Mouse (Mus musculus) gastrocnemius, postnatal 14 days (tissue): ENCODE results near the gene Kctd8. TPM values are rescaled to one million over a fixed set of nuclear protein-coding genes. Genes with fewer than 3 reads are reported as not detected.

Experiments
- DNase-seq: peaks from one replicate; pipeline ENCODE4 v3.0.0; 2021; ENCODE audit warnings: mixed read lengths
- intact Hi-C: fragments of 180-260 bp; cut with DNase I; formaldehyde crosslinking; loops from one replicate; pipeline ENCODE4 v1.15.1; 2025; ENCODE audit warnings: low total_unique reads
- microRNA-seq, 2 experiments: library from miRNA; unstranded; fragments of <30 nt; microRNA quantifications; one replicate each; pipeline ENCODE4 v1.2.0; 2021
- total RNA-seq, 2 experiments: library from RNA; stranded (reverse); gene quantifications; 2 replicates each; pipeline ENCODE4 v1.2.3; 2021

Gene Kctd8
- total RNA-seq, 2 experiments from 2014 or later: 0.16 to 0.23 TPM

DNA sequence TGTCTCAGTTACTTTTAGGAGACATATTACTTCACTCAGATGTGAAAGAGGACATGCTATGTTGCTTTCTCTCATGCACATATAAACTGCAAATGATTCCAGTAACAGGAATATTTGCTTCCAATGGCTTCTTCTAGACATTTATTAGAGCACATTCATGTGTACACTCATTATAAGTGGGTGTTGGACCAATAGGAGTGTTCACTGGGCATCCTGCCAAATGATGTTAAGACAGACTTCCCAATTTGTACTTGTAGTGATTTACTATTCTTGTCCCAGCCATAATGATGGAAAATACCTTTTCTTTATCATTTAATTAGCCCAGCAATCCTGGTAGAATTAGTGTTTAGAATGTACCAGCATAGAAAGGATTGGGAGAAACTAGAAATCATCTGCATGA is 132.1 kb downstream of the Kctd8 start:
- DNase-seq: no peak
- intact Hi-C loops: no loop called here

DNA sequence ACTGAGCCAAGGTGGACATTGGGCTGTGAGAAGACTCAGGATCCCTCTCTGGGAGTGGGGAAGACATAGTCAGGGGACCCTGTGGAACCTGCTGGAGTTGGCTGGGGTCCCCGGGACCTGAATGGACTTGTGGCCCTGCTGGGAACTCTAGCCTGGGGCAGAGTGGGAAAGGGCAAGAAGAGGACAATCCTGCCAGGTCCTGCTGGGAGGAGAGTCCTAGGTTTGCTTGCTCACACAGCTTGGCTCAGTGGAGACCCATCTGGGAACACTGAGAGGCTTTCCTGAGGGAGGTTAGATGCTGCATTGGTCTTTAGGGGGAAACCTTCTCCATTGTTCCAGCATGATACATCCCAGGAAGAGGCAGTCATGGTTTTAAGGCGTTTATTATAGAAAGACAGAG is 133.8 kb downstream of the Kctd8 start:
- intact Hi-C loops: no loop called here
- DNase-seq: no peak

DNA sequence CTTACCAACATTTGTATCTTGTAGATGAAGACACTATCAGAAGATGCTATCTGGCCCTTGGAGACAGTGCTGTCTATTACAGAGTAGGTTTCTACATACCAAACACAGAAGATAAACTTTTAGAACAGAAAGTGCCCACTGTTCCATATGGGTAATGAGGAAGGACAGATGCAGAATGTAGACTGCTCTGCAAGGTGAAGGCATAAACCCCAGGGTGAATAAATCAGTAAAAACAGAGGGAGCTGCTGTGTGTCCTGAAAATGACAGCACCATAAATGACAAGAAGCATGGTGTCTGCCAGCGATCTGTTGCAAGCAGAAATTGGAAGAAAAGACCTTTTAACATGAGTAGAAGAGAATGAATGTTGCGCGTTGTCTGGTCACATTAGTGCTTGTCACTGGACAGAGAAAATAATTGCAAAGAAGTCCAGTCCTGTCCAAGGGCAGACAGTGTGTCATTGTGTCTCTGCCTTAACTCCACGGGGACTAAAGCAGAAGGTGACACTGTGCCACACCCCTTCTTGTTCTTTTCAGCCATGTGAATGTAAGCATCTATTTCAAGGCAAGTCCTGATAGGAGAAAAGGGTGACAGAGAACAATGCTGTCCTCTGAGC is 181.5 kb downstream of the Kctd8 start:
- no peak for DNase-seq
- intact Hi-C loops: no loop called here

DNA sequence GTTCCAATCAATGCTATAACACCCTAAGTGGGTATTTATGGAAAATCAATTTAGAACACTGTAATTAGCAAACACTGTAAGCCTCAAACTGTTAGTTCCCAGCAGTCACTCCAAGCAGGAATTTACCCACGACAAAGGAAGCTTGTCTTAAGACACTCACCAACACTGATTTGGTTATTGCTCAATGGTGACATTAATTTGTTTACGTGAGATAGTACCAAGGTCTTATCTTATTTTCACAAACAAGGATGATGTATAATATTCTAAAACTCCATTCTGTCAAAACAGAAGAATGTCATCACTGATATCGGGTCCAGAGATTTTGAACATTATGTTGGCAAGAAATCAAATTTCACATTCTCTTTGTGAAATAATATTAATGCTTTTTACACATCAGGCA is 185.0 kb downstream of the Kctd8 start:
- intact Hi-C loops: no loop called here
- DNase-seq: no peak

DNA sequence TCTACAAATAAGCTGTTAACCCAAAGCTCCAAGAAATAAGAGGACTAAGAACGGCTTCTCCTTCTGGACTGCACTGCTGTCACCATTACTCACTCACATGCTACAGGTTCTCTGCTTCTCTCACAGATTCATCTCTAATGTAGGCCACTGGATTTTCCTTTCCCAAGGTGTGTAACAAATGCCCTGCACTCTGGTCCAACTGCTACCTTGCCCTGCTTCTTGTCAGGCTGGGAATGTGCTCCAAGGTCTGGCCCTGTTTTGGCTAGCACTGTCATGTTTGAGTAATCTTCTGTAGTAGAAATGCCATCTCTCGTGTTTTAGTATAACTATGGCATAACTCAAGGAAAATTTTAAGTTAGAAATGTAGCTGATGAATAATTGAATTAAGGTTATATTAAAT is 195.7 kb downstream of the Kctd8 start:
- no peak for DNase-seq
- intact Hi-C loops: no loop called here

DNA sequence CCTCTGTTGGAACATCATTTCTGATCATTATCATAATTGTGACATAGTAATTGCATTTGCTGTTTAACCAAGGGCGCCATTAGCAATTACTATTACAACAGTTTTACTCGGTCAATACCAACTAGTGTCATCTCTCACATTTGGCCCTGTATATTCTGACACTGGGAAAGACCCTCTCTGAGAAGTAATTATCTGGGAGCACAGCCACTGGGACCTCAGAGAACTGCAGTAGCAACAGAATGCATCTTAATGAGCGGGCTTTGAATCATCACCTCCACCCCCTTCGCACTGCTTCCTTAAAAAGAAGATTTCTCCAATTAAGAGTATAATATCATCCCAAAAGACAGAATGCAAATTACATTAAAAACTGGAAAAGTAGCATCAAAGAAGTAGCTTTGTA is 200.4 kb downstream of the Kctd8 start:
- intact Hi-C loops: no loop called here
- no peak for DNase-seq

DNA sequence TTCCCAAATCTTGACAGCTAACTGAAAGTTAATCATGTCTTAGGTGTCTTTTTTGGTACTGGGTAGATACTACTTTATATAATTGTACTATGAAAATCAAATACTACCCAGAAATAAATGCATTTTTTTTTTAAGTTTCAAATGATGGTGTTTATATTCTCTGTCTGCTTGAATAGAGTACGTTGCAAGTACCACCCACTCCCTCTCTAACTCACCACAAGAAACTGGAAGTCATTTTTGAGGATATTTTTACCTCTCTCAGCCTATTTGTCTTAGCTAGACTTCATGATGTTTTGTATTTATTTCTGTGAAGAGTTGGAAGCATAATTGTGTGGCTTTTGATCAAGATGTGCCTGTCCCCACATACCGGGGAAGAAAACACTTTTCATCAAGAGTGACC is 232.8 kb downstream of the Kctd8 start:
- DNase-seq: no peak
- intact Hi-C loops: no loop called here

DNA sequence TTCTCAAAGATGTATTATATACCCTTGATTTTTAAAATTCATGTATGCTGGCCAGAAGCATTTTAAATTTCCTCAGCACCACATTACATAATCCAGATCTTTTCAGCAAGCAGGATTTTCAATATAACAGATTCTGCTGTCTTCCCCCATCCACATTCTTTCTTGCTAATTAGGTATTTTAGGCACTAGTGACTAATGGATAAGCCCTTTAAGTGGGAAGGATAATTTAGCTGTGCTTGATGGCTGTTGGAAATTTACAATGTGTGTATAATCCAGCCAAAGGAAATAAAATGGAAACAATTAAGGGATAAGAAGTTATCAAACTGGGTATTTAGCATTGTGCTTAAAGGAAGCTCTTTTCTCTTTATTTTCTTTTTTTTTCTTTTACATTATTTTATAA is 252.6 kb downstream of the Kctd8 start:
- DNase-seq: no peak
- intact Hi-C loops: no loop called here

Small RNA genes lying within 50 kb of the gene (microRNA-seq; reads per million reads assigned to microRNA genes)
- gene Gm24368: 0 reads per million in 2 experiments

Other genes starting within 250 kb of the Kctd8 start
- 10 to 100 TPM; 96.6 to 98.7 TPM for gene Yipf7, start 201.0 kb upstream of the Kctd8 start, total RNA-seq
- gene Guf1, start 215.2 kb upstream of the Kctd8 start, total RNA-seq: 10 to 100 TPM; 14.8 to 17.9 TPM